Mouse (Mus musculus) liver, embryonic 14.5 days (tissue): ENCODE measurements around the gene Mfsd4b5.

Experiments used
- CTCF ChIP-seq: IDR thresholded peaks from 2 replicates; pipeline ENCODE4 v1.5.1; 2016; ENCODE audit warnings: antibody characterized with exemption, low read depth, control low read depth
- EP300 ChIP-seq: IDR thresholded peaks from 2 replicates; pipeline ENCODE4 v1.6.1; 2016; ENCODE audit warnings: antibody characterized with exemption, low read depth

DNA sequence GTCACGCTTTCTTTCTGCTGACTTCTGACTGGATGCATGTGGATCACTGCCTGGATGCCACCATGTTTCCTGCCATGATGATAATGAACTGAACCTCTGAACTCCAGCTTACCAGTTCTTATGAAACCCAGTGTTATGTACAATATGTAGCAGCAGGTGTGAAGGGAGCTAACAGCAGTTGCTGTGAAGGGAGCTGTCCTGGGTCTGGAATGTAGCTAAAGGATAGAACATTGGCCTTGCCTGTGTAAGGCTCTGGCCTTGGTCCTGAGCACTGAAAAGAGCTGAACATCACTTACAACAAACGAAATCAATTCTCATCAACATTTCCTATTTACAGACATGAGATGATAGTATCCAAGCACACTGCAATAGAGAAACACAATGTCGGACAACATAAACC, 18.9 kb downstream of the Mfsd4b5 start:
- TF ChIP-seq CTCF (no peak), EP300 (no peak)
